Mouse (Mus musculus): ENCODE results near the gene Majin. TPM values are rescaled to one million over a fixed set of nuclear protein-coding genes. Genes with fewer than 3 reads are reported as not detected.

Gene Majin
- polyA plus RNA-seq, 1 experiment = not detected

- Histone ChIP-seq H3ac (ENCODE audit: control insufficient read depth, insufficient read length) (no peak overlapping the region), H3K4me3 (no peak overlapping the region), H3K79me2 (ENCODE audit: control insufficient read depth, insufficient read depth) (no peaks in the 10 kb centered on the region), H3K36me3 (ENCODE audit: control insufficient read depth, insufficient read depth) (no peaks in the 10 kb centered on the region), H3K27me3 (ENCODE audit: control insufficient read depth, insufficient read depth, insufficient read length) (no peaks in the 10 kb centered on the region), H3K4me2 (ENCODE audit: low read depth) (no peak overlapping the region)
- TF ChIP-seq USF1 (IDR thresholded peaks at IDR 0.05; ENCODE audit: low read depth) (no peak), CEBPB (IDR thresholded peaks at IDR 0.05; ENCODE audit: insufficient read depth, poor library complexity, severe bottlenecking) (no peak), MYOG (IDR thresholded peaks at IDR 0.05; ENCODE audit: control insufficient read depth in 1 of 3, insufficient read depth in 1 of 3, insufficient read length in 2 of 3, low read depth in 2 of 3) (no peak), TCF3 (IDR thresholded peaks at IDR 0.05; ENCODE audit: insufficient read length, low read depth) (no peak), MAX (IDR thresholded peaks at IDR 0.05; ENCODE audit: low read depth) (no peak), REST (IDR thresholded peaks at IDR 0.05; ENCODE audit: insufficient read depth, insufficient read length) (no peak), TCF12 (IDR thresholded peaks at IDR 0.05; ENCODE audit: insufficient read depth, poor library complexity, severe bottlenecking) (no peak), POLR2AphosphoS2 (IDR thresholded peaks at IDR 0.05; ENCODE audit: insufficient read length, low read depth) (no peak), MYOD1 (IDR thresholded peaks at IDR 0.05; ENCODE audit: control insufficient read depth in 1 of 3, insufficient read length in 2 of 3, low read depth in 2 of 3) (no peak), POLR2A (IDR thresholded peaks at IDR 0.05; ENCODE audit: insufficient read length, low read depth) (no peak), SRF (IDR thresholded peaks at IDR 0.05; ENCODE audit: control insufficient read depth, insufficient read length, low read depth) (no peak), E2F4 (IDR thresholded peaks at IDR 0.05; ENCODE audit: insufficient read depth) (no peak)
Observed at GRCm38 (mm10) chr19:6269798-6270475, 85.7 kb downstream of the Majin start.

DNA sequence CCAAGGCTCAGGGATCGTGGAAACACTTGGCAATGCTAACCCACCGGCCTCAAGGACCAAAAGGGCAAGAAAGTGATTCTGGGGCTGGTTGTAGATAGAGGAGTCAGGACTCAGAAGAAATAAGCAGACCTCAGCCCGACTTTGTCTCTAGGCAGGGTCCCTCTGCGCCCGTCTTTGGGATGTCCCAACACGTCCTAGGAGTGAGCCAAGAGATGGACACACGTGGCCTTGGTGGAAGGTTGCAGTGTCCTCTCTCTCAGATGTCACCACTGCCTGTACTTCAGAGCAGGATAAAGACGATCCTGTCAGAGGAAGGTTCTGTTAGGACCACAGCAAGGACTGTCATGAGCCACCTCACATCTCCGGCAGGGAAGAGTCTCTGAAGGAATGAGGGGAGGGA lies 86.5 kb downstream of the Majin start:
- Histone ChIP-seq H3K27me3 (ENCODE audit: control insufficient read depth, insufficient read depth, insufficient read length) (no peaks in the 10 kb centered on the region), H3K4me3 (no peak overlapping the region), H3K36me3 (ENCODE audit: control insufficient read depth, insufficient read depth) (no peaks in the 10 kb centered on the region), H3K4me2 (ENCODE audit: low read depth) (no peak overlapping the region), H3K79me2 (ENCODE audit: control insufficient read depth, insufficient read depth) (no peaks in the 10 kb centered on the region), H3ac (ENCODE audit: control insufficient read depth, insufficient read length) (no peak overlapping the region)
- TF ChIP-seq MAX (IDR thresholded peaks at IDR 0.05; ENCODE audit: low read depth) (no peak), TCF3 (IDR thresholded peaks at IDR 0.05; ENCODE audit: insufficient read length, low read depth) (no peak), CEBPB (IDR thresholded peaks at IDR 0.05; ENCODE audit: insufficient read depth, poor library complexity, severe bottlenecking) (no peak), REST (IDR thresholded peaks at IDR 0.05; ENCODE audit: insufficient read depth, insufficient read length) (no peak), USF1 (IDR thresholded peaks at IDR 0.05; ENCODE audit: low read depth) (no peak), SRF (IDR thresholded peaks at IDR 0.05; ENCODE audit: control insufficient read depth, insufficient read length, low read depth) (no peak), POLR2A (IDR thresholded peaks at IDR 0.05; ENCODE audit: insufficient read length, low read depth) (no peak), POLR2AphosphoS2 (IDR thresholded peaks at IDR 0.05; ENCODE audit: insufficient read length, low read depth) (no peak), MYOG (IDR thresholded peaks at IDR 0.05; ENCODE audit: control insufficient read depth in 1 of 3, insufficient read depth in 1 of 3, insufficient read length in 2 of 3, low read depth in 2 of 3) (no peak), MYOD1 (IDR thresholded peaks at IDR 0.05; ENCODE audit: control insufficient read depth in 1 of 3, insufficient read length in 2 of 3, low read depth in 2 of 3) (no peak), E2F4 (IDR thresholded peaks at IDR 0.05; ENCODE audit: insufficient read depth) (no peak), TCF12 (IDR thresholded peaks at IDR 0.05; ENCODE audit: insufficient read depth, poor library complexity, severe bottlenecking) (no peak)

DNA sequence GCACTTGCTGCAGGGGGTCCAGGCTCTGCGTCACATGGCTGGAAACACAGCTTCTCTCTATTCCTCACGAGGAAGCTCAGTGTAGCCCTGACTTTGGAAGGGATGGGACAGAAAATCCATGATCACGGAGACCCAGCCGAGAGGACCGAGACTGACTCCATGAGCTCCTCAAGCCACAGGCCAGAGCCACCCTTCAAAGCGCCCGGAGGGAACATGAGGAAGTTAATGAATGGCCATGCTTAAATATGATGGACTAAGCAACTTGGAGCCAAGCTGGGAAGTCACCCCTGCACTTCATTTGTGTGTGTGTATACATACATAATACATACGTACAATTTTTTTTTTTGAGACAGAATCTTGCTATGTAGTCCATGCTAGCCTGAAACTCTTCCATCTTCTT lies 87.0 kb downstream of the Majin start:
- TF ChIP-seq TCF12 (IDR thresholded peaks at IDR 0.05; ENCODE audit: insufficient read depth, poor library complexity, severe bottlenecking) (no peak), TCF3 (IDR thresholded peaks at IDR 0.05; ENCODE audit: insufficient read length, low read depth) (no peak), POLR2A (IDR thresholded peaks at IDR 0.05; ENCODE audit: insufficient read length, low read depth) (no peak)
- no peaks in the 10 kb centered on the region for H3K36me3 ChIP-seq (ENCODE audit: control insufficient read depth, insufficient read depth)
- H3K27me3 ChIP-seq (ENCODE audit: control insufficient read depth, insufficient read depth, insufficient read length) = no peaks in the 10 kb centered on the region
- H3K4me2 ChIP-seq (ENCODE audit: low read depth) = no peak overlapping the region
- no peak overlapping the region for H3K4me3 ChIP-seq
- H3K79me2 ChIP-seq (ENCODE audit: control insufficient read depth, insufficient read depth) = no peaks in the 10 kb centered on the region
- H3ac ChIP-seq (ENCODE audit: control insufficient read depth, insufficient read length) = no peak overlapping the region

- H3K36me3 ChIP-seq (ENCODE audit: control insufficient read depth, insufficient read depth) = no peaks in the 10 kb centered on the region
- H3ac ChIP-seq (ENCODE audit: control insufficient read depth, insufficient read length) = no peak overlapping the region
- TF ChIP-seq POLR2AphosphoS2 (IDR thresholded peaks at IDR 0.05; ENCODE audit: insufficient read length, low read depth) (no peak), E2F4 (IDR thresholded peaks at IDR 0.05; ENCODE audit: insufficient read depth) (no peak), CEBPB (IDR thresholded peaks at IDR 0.05; ENCODE audit: insufficient read depth, poor library complexity, severe bottlenecking) (no peak), REST (IDR thresholded peaks at IDR 0.05; ENCODE audit: insufficient read depth, insufficient read length) (no peak), POLR2A (IDR thresholded peaks at IDR 0.05; ENCODE audit: insufficient read length, low read depth) (no peak), TCF3 (IDR thresholded peaks at IDR 0.05; ENCODE audit: insufficient read length, low read depth) (no peak), MYOG (IDR thresholded peaks at IDR 0.05; ENCODE audit: control insufficient read depth in 1 of 3, insufficient read depth in 1 of 3, insufficient read length in 2 of 3, low read depth in 2 of 3) (no peak), USF1 (IDR thresholded peaks at IDR 0.05; ENCODE audit: low read depth) (no peak), TCF12 (IDR thresholded peaks at IDR 0.05; ENCODE audit: insufficient read depth, poor library complexity, severe bottlenecking) (no peak)
- peaks cover 2% of the 10 kb centered on the region for H3K79me2 ChIP-seq (ENCODE audit: control insufficient read depth, insufficient read depth)
- no peaks in the 10 kb centered on the region for H3K27me3 ChIP-seq (ENCODE audit: control insufficient read depth, insufficient read depth, insufficient read length)
- H3K4me3 ChIP-seq = no peak overlapping the region
- no peak overlapping the region for H3K4me2 ChIP-seq (ENCODE audit: low read depth)
Observed at GRCm38 (mm10) chr19:6272053-6272452, 87.9 kb downstream of the Majin start.

- Histone ChIP-seq H3K4me2 (ENCODE audit: low read depth) (no peak overlapping the region), H3K79me2 (ENCODE audit: control insufficient read depth, insufficient read depth) (peaks cover 8% of the 10 kb centered on the region), H3K4me3 (no peak overlapping the region), H3K36me3 (ENCODE audit: control insufficient read depth, insufficient read depth) (no peaks in the 10 kb centered on the region), H3ac (ENCODE audit: control insufficient read depth, insufficient read length) (no peak overlapping the region), H3K27me3 (ENCODE audit: control insufficient read depth, insufficient read depth, insufficient read length) (no peaks in the 10 kb centered on the region)
- no peak for TF ChIP-seq MAX (IDR thresholded peaks at IDR 0.05; ENCODE audit: low read depth)
- no peak for TF ChIP-seq TCF12 (IDR thresholded peaks at IDR 0.05; ENCODE audit: insufficient read depth, poor library complexity, severe bottlenecking)
- no peak for TF ChIP-seq MYOG (IDR thresholded peaks at IDR 0.05; ENCODE audit: control insufficient read depth in 1 of 3, insufficient read depth in 1 of 3, insufficient read length in 2 of 3, low read depth in 2 of 3)
- no peak for TF ChIP-seq E2F4 (IDR thresholded peaks at IDR 0.05; ENCODE audit: insufficient read depth)
- no peak for TF ChIP-seq POLR2A (IDR thresholded peaks at IDR 0.05; ENCODE audit: insufficient read length, low read depth)
- TF ChIP-seq MYOD1 (IDR thresholded peaks at IDR 0.05; ENCODE audit: control insufficient read depth in 1 of 3, insufficient read length in 2 of 3, low read depth in 2 of 3) = no peak
- no peak for TF ChIP-seq TCF3 (IDR thresholded peaks at IDR 0.05; ENCODE audit: insufficient read length, low read depth)
- TF ChIP-seq CEBPB (IDR thresholded peaks at IDR 0.05; ENCODE audit: insufficient read depth, poor library complexity, severe bottlenecking) = no peak
- no peak for TF ChIP-seq USF1 (IDR thresholded peaks at IDR 0.05; ENCODE audit: low read depth)
- no peak for TF ChIP-seq REST (IDR thresholded peaks at IDR 0.05; ENCODE audit: insufficient read depth, insufficient read length)
- no peak for TF ChIP-seq SRF (IDR thresholded peaks at IDR 0.05; ENCODE audit: control insufficient read depth, insufficient read length, low read depth)
- TF ChIP-seq POLR2AphosphoS2 (IDR thresholded peaks at IDR 0.05; ENCODE audit: insufficient read length, low read depth) = no peak
Observed at GRCm38 (mm10) chr19:6272738-6273137, 88.5 kb downstream of the Majin start.
